Mouse (Mus musculus): Measurements from ENCODE around the gene Psme4. TPM values are rescaled to one million over a fixed set of nuclear protein-coding genes. Genes with fewer than 3 reads are reported as not detected.

The Psme4 gene
- polyA plus RNA-seq, 1 experiment from 2014 or later: 28.5 TPM

- H3K4me1 ChIP-seq (ENCODE audit: control insufficient read depth, insufficient read depth, low read length): no peaks in the 10 kb centered on the region
- peak; percentile 30 for DNase-seq (ENCODE audit: low spot score)
- H3K9ac ChIP-seq (ENCODE audit: low read depth, low read length): no peak overlapping the region
- no peaks in the 10 kb centered on the region for H3K27me3 ChIP-seq (replicated peaks; ENCODE audit: control insufficient read depth, insufficient read depth, low read length)
- no peak for ATAC-seq (ENCODE audit: low read depth)
- no peaks in the 10 kb centered on the region for H3K9me3 ChIP-seq (ENCODE audit: control insufficient read depth, low read length)
- 78% methylated on average over 1 of the region's 1 CpGs for WGBS
- no peak overlapping the region for H3K27ac ChIP-seq (replicated peaks; ENCODE audit: low read depth, low read length)
- H3K4me3 ChIP-seq (ENCODE audit: low read depth, low read length): no peak overlapping the region
- no peak overlapping the region for H3K4me2 ChIP-seq (ENCODE audit: low read depth, low read length)
- 0 out of 2 replicates have a peak, but pooled peaks cover 6% of the 10 kb centered on the region for H3K36me3 ChIP-seq (ENCODE audit: control insufficient read depth, insufficient read depth, low read length)
These were observed 28.0 kb downstream of the Psme4 start for GRCm38 (mm10) chr11:30799496-30799895.

- Histone ChIP-seq H3K27me3 (replicated peaks; ENCODE audit: control insufficient read depth, insufficient read depth, low read length) (no peaks in the 10 kb centered on the region), H3K4me3 (ENCODE audit: low read depth, low read length) (no peak overlapping the region), H3K4me1 (ENCODE audit: control insufficient read depth, insufficient read depth, low read length) (no peaks in the 10 kb centered on the region), H3K36me3 (ENCODE audit: control insufficient read depth, insufficient read depth, low read length) (peaks cover 9% of the 10 kb centered on the region; the same call in 1 of the 2 replicates), H3K4me2 (ENCODE audit: low read depth, low read length) (no peak overlapping the region), H3K27ac (replicated peaks; ENCODE audit: low read depth, low read length) (no peak overlapping the region), H3K9me3 (ENCODE audit: control insufficient read depth, low read length) (no peaks in the 10 kb centered on the region), H3K9ac (ENCODE audit: low read depth, low read length) (no peak overlapping the region)
- DNase-seq (ENCODE audit: low spot score): no peak
- no peak for ATAC-seq (ENCODE audit: low read depth)
These were observed 28.6 kb downstream of the Psme4 start for GRCm38 (mm10) chr11:30800091-30800490.

- Histone ChIP-seq H3K36me3 (ENCODE audit: control insufficient read depth, insufficient read depth, low read length) (peaks cover 15% of the 10 kb centered on the region), H3K27me3 (replicated peaks; ENCODE audit: control insufficient read depth, insufficient read depth, low read length) (no peaks in the 10 kb centered on the region), H3K4me2 (ENCODE audit: low read depth, low read length) (no peak overlapping the region), H3K27ac (replicated peaks; ENCODE audit: low read depth, low read length) (no peak overlapping the region), H3K9me3 (ENCODE audit: control insufficient read depth, low read length) (no peaks in the 10 kb centered on the region), H3K4me1 (ENCODE audit: control insufficient read depth, insufficient read depth, low read length) (no peaks in the 10 kb centered on the region), H3K4me3 (ENCODE audit: low read depth, low read length) (no peak overlapping the region), H3K9ac (ENCODE audit: low read depth, low read length) (no peak overlapping the region)
- no peak for ATAC-seq (ENCODE audit: low read depth)
- WGBS: 93% methylated on average over 1 of the region's 1 CpGs
- no peak for DNase-seq (ENCODE audit: low spot score)
These were observed 30.9 kb downstream of the Psme4 start for GRCm38 (mm10) chr11:30802421-30802820.

GRCm38 (mm10) chr11:30821116-30821515, 49.6 kb downstream of the Psme4 start:
- ATAC-seq (ENCODE audit: low read depth) (no peak), DNase-seq (ENCODE audit: low spot score) (peak; percentile 23)
- Histone ChIP-seq H3K9me3 (ENCODE audit: control insufficient read depth, low read length) (no peaks in the 10 kb centered on the region), H3K27ac (replicated peaks; ENCODE audit: low read depth, low read length) (no peak overlapping the region), H3K4me3 (ENCODE audit: low read depth, low read length) (no peak overlapping the region), H3K36me3 (ENCODE audit: control insufficient read depth, insufficient read depth, low read length) (peaks cover 68% of the 10 kb centered on the region), H3K4me2 (ENCODE audit: low read depth, low read length) (no peak overlapping the region), H3K27me3 (replicated peaks; ENCODE audit: control insufficient read depth, insufficient read depth, low read length) (no peaks in the 10 kb centered on the region), H3K9ac (ENCODE audit: low read depth, low read length) (no peak overlapping the region), H3K4me1 (ENCODE audit: control insufficient read depth, insufficient read depth, low read length) (no peaks in the 10 kb centered on the region)
- 76% methylated on average over 5 of the region's 5 CpGs for WGBS

GRCm38 (mm10) chr11:30838793-30839192, 67.3 kb downstream of the Psme4 start:
- H3K36me3 ChIP-seq (ENCODE audit: control insufficient read depth, insufficient read depth, low read length): peaks cover 75% of the 10 kb centered on the region
- ATAC-seq (ENCODE audit: low read depth): no peak

GRCm38 (mm10) chr11:30844355-30844754, 72.8 kb downstream of the Psme4 start:
- H3K9ac ChIP-seq (ENCODE audit: low read depth, low read length): no peak overlapping the region
- 85% methylated on average over 1 of the region's 1 CpGs for WGBS
- H3K4me1 ChIP-seq (ENCODE audit: control insufficient read depth, insufficient read depth, low read length): no peaks in the 10 kb centered on the region
- H3K27ac ChIP-seq (replicated peaks; ENCODE audit: low read depth, low read length): no peak overlapping the region
- H3K9me3 ChIP-seq (ENCODE audit: control insufficient read depth, low read length): no peaks in the 10 kb centered on the region
- ATAC-seq (ENCODE audit: low read depth) (no peak), DNase-seq (ENCODE audit: low spot score) (no peak)
- no peak overlapping the region for H3K4me2 ChIP-seq (ENCODE audit: low read depth, low read length)
- no peaks in the 10 kb centered on the region for H3K27me3 ChIP-seq (replicated peaks; ENCODE audit: control insufficient read depth, insufficient read depth, low read length)
- no peak overlapping the region for H3K4me3 ChIP-seq (ENCODE audit: low read depth, low read length)
- H3K36me3 ChIP-seq (ENCODE audit: control insufficient read depth, insufficient read depth, low read length): peaks cover 63% of the 10 kb centered on the region

More at GRCm38 (mm10) chr11:30838793-30839192, 67.3 kb downstream of the Psme4 start:
- Histone ChIP-seq H3K4me1 (ENCODE audit: control insufficient read depth, insufficient read depth, low read length) (no peaks in the 10 kb centered on the region), H3K4me3 (ENCODE audit: low read depth, low read length) (no peak overlapping the region), H3K9me3 (ENCODE audit: control insufficient read depth, low read length) (no peaks in the 10 kb centered on the region), H3K4me2 (ENCODE audit: low read depth, low read length) (no peak overlapping the region), H3K9ac (ENCODE audit: low read depth, low read length) (no peak overlapping the region), H3K27ac (replicated peaks; ENCODE audit: low read depth, low read length) (no peak overlapping the region), H3K27me3 (replicated peaks; ENCODE audit: control insufficient read depth, insufficient read depth, low read length) (no peaks in the 10 kb centered on the region)
- over 99% methylated on average over 2 of the region's 2 CpGs for WGBS
- DNase-seq (ENCODE audit: low spot score): no peak

GRCm38 (mm10) chr11:30872425-30872824, 100.9 kb downstream of the Psme4 start:
- no peak overlapping the region for H3K9ac ChIP-seq (ENCODE audit: low read depth, low read length)
- no peak overlapping the region for H3K4me3 ChIP-seq (ENCODE audit: low read depth, low read length)
- H3K9me3 ChIP-seq (ENCODE audit: control insufficient read depth, low read length): peaks cover 4% of the 10 kb centered on the region; the same call in 1 of the 2 replicates
- ATAC-seq (ENCODE audit: low read depth) (no peak), DNase-seq (ENCODE audit: low spot score) (no peak)
- no peaks in the 10 kb centered on the region for H3K27me3 ChIP-seq (replicated peaks; ENCODE audit: control insufficient read depth, insufficient read depth, low read length)
- no peaks in the 10 kb centered on the region for H3K4me1 ChIP-seq (ENCODE audit: control insufficient read depth, insufficient read depth, low read length)
- no peak overlapping the region for H3K27ac ChIP-seq (replicated peaks; ENCODE audit: low read depth, low read length)
- H3K4me2 ChIP-seq (ENCODE audit: low read depth, low read length): no peak overlapping the region
- peaks cover 55% of the 10 kb centered on the region for H3K36me3 ChIP-seq (ENCODE audit: control insufficient read depth, insufficient read depth, low read length)

GRCm38 (mm10) chr11:30885171-30885871, 113.8 kb downstream of the Psme4 start, which contains the start of the genes Gpr75 and Asb3:
TSS of gene Gpr75 (plus strand) at chr11:30885358.
TSS of gene Asb3 (plus strand) at chr11:30885416.
- Histone ChIP-seq H3K36me3 (ENCODE audit: control insufficient read depth, insufficient read depth, low read length) (peaks cover 1% of the 10 kb centered on the region; the same call in 1 of the 2 replicates), H3K4me2 (ENCODE audit: low read depth, low read length) (peak within 1 kb of the TSS; percentile 90), H3K9ac (ENCODE audit: low read depth, low read length) (peak within 1 kb of the TSS; percentile 66), H3K27me3 (replicated peaks; ENCODE audit: control insufficient read depth, insufficient read depth, low read length) (no peaks in the 10 kb centered on the region), H3K27ac (replicated peaks; ENCODE audit: low read depth, low read length) (no peak within 1 kb of the TSS), H3K4me1 (ENCODE audit: control insufficient read depth, insufficient read depth, low read length) (no peaks in the 10 kb centered on the region), H3K9me3 (ENCODE audit: control insufficient read depth, low read length) (no peaks in the 10 kb centered on the region), H3K4me3 (ENCODE audit: low read depth, low read length) (peak within 1 kb of the TSS; percentile 51)
- DNase-seq (ENCODE audit: low spot score) (peak; percentile 48), ATAC-seq (ENCODE audit: low read depth) (peak; percentile 95)
- WGBS: 5% methylated on average over 33 of the region's 41 CpGs

GRCm38 (mm10) chr11:30888153-30888552, 116.6 kb downstream of the Psme4 start:
- WGBS: 88% methylated on average over 2 of the region's 2 CpGs
- H3K36me3 ChIP-seq (ENCODE audit: control insufficient read depth, insufficient read depth, low read length): no peaks in the 10 kb centered on the region
- H3K4me1 ChIP-seq (ENCODE audit: control insufficient read depth, insufficient read depth, low read length): no peaks in the 10 kb centered on the region
- no peak overlapping the region for H3K4me2 ChIP-seq (ENCODE audit: low read depth, low read length)
- H3K27me3 ChIP-seq (replicated peaks; ENCODE audit: control insufficient read depth, insufficient read depth, low read length): no peaks in the 10 kb centered on the region
- H3K27ac ChIP-seq (replicated peaks; ENCODE audit: low read depth, low read length): no peak overlapping the region
- H3K9me3 ChIP-seq (ENCODE audit: control insufficient read depth, low read length): no peaks in the 10 kb centered on the region
- H3K9ac ChIP-seq (ENCODE audit: low read depth, low read length): no peak overlapping the region
- ATAC-seq (ENCODE audit: low read depth): no peak
- no peak for DNase-seq (ENCODE audit: low spot score)
- no peak overlapping the region for H3K4me3 ChIP-seq (ENCODE audit: low read depth, low read length)
